Mouse (Mus musculus) left cerebral cortex, adult 18-20 months (tissue): ENCODE data around the gene Gadl1. TPM values are rescaled to one million over a fixed set of nuclear protein-coding genes. Genes with fewer than 3 reads are reported as not detected.
A peak's percentile ranks its signal among the peaks of the same experiment; 100 is the strongest.

Experiments used
- DNase-seq, 2 experiments: peaks; one replicate each; pipeline ENCODE4 v3.0.0; 2021 to 2022; ENCODE audit warnings: low spot score in 2 of 2, mixed read lengths in 1 of 2
- long read RNA-seq, 2 experiments: library from polyadenylated mRNA; stranded (forward); transcript quantifications; one replicate each; pipeline ENCODE4 v2.0.0; 2021
- total RNA-seq, 2 experiments: library from RNA; stranded (reverse); gene quantifications; 2 replicates each; pipeline ENCODE4 v1.2.3; 2021

Gene Gadl1
- total RNA-seq: 1 to 10 TPM in 1 of 2 experiments, under 1 TPM in 1; 0.60 to 1.2 TPM
- long read RNA-seq, experiment 1: 0 reads
- long read RNA-seq, experiment 2: 0 reads

- DNase-seq: no peak
These were observed at the start of gene Gadl1 for GRCm38 (mm10) chr9:115909155-115909554. TSS of gene Gadl1 (plus strand) at chr9:115909455.

GRCm38 (mm10) chr9:115862802-115863201 lies 46.5 kb upstream of the Gadl1 start:
- no peak for DNase-seq

GRCm38 (mm10) chr9:115863326-115863725 lies 45.9 kb upstream of the Gadl1 start:
- peak in 1 of 2 experiments; percentile 13 for DNase-seq

- peak in 1 of 2 experiments; percentile 6 for DNase-seq
These were observed 42.0 kb upstream of the Gadl1 start for GRCm38 (mm10) chr9:115867277-115867676.

GRCm38 (mm10) chr9:115870168-115870567 lies 39.1 kb upstream of the Gadl1 start:
- peak; percentile 7 to 10 for DNase-seq

DNA sequence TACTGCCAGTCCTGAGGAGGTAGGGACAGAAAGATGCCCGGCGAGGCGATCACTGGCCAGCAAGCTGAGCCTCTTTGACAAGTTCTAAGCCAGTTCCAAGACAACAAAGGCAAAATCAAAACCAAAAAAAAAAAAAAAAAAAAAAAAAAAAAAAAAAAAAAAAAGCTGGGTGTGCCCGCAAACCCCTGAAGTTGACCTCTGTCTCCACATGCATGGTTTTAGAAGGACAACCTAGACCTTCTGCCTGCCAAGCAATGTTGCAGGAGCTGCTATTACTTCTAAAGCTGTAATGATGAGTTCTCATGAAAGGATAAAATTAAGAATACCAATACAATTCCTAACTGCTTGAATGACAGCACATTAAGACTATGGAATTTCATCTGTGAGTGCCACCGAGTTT lies 38.6 kb upstream of the Gadl1 start:
- no peak for DNase-seq

- DNase-seq: no peak
These were observed 28.8 kb upstream of the Gadl1 start for GRCm38 (mm10) chr9:115880500-115880899.

- peak in 1 of 2 experiments; percentile 29 for DNase-seq
These were observed 28.1 kb upstream of the Gadl1 start for GRCm38 (mm10) chr9:115881137-115881536.

- no peak for DNase-seq
These were observed 26.5 kb upstream of the Gadl1 start for GRCm38 (mm10) chr9:115882627-115883200.

GRCm38 (mm10) chr9:115883413-115883812 lies 25.8 kb upstream of the Gadl1 start:
- no peak for DNase-seq

- no peak for DNase-seq
These were observed 21.7 kb upstream of the Gadl1 start for GRCm38 (mm10) chr9:115887571-115887970.

- DNase-seq: no peak
These were observed 16.1 kb upstream of the Gadl1 start for GRCm38 (mm10) chr9:115893131-115893530.

GRCm38 (mm10) chr9:115893947-115894346 lies 15.3 kb upstream of the Gadl1 start:
- no peak for DNase-seq

DNA sequence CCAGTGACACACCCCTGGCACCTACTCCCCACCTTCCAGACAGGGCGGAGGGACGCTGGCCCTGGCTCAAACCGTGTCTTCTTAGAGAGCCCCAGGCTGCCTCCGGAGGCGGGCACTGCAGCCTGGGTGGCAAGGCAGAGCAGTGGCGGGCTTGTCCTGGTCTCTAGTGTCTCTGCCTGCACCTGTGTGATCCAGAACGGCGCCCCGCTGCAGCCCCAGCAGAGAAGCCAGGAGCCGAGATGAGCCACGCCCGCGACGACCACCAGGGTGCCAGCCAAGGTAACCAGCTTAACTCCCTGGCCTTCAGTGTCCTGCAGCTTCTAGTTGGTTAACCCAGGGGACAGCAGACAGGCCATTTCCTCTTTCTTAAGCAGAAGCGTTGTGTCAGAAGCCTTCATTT lies 930 bp upstream of the Gadl1 start:
- no peak for DNase-seq

- no peak for DNase-seq
These were observed 4.8 kb downstream of the Gadl1 start for GRCm38 (mm10) chr9:115914006-115914405.

DNA sequence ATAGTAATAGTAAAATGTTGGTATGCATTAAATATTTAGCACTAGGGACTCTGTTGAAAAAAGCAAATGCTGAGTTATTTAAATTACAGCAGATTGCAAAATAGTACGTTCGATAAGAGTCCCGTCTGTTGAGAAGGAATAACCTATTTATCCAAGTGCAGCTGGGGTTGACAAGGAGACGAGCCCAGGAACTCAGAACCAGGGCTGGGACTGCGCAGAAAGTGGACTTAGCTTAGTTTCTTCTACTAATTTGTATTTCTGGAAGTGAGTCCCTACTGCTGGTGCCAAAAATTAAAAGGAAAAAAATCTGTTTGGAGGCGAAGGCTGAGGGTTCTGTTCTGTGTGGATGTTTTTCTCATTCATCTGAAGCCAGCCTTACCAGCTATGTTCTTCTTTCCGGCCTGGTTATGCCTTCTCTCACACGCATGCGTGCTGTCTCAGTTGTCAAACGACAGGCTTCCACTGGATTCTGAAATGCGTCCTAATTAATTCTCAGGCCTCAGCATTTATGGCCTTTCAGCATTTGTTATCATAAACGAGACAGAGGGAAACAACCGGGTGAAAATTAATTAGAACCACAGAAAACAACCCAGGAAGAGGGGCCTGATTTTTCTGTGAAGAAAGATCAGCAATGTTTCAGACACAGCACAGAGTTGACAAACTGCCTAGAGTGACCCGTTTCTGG lies 6.5 kb downstream of the Gadl1 start:
- DNase-seq: peak in 1 of 2 experiments; percentile 8

DNA sequence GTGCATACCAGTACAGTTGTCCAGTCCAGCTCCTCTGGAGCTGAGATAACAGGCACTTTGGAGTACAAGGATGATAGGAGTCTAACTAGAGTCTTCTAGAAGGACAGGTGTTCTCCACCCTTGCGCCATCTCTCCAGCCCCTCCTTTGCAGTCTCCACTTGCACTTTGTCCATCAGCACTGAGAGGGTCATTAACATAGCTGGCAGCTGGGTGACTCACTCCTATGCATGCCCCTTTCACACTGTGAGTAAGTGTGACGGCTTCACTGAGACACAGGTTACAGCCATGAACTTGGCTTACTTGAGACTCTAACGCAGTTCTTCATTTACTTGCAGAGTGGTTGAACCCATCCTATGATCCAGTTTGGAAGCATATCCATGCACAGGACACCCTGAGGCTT lies 10.5 kb downstream of the Gadl1 start:
- DNase-seq: no peak

- no peak for DNase-seq
These were observed 13.4 kb downstream of the Gadl1 start for GRCm38 (mm10) chr9:115922662-115923061.

DNA sequence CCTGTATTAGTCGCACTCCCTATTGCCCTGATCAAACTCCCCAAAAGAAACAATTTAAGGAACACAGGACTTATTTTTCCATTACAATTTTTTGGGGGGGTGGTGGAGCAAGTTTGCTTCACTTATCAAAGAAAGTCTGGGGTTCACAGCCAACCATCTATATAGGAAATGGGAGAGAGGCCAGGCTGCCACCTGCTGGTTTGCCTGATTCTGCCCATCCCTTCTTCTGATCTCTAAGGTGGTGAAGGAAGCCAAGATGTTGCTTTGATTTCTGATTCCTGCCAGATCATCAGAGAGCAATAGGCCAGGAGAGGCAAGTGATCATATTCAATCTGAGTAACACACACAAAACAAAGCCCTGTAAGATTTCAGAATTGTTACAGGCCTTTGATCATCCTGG lies 14.8 kb downstream of the Gadl1 start:
- DNase-seq: no peak

- DNase-seq: no peak
These were observed 22.5 kb downstream of the Gadl1 start for GRCm38 (mm10) chr9:115931803-115932202.

- no peak for DNase-seq
These were observed 23.5 kb downstream of the Gadl1 start for GRCm38 (mm10) chr9:115932741-115933140.

DNA sequence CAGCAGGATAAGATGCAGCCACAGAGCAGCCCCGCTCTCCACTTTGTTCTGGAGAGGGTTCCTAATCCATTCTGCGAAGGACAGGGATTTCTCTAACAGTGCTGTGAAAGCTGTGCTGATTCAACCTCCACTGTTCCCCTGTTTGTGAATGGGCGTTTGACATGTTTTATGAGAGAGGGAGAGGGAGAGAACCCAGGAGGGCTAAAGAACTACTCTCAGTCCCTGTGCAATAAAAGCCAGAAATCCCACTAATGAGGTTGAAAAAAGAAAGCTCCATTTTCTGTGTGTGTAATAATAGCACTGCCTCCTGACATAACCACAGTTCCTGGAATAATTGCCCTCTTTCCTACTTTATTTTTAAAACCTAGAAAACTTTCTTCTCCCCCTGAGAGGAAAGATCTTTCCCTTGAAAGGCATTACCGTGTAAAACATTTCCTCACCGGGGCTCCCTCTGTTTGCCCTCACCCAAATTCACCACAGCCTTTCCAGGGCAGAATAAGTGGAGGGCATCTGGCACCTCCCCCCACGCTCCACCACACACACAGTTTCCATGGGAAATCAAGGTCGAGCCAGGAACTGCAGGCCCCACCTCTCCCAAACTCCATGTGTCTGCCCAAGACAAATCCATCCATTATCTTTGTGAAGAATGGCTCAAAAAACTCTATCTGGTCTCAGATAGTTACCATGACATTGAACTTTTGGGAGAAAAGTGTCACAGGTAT lies 24.1 kb downstream of the Gadl1 start:
- no peak for DNase-seq
